Mouse (Mus musculus) lung, postnatal 25 days (tissue): ENCODE results near the gene Zfp62.
"Not testable (repeated sequence)": the region's sequence is repeated elsewhere in the genome, so short reads cannot be mapped to it uniquely, and the experiment has no call there.

Experiments
- DNase-seq: peaks from one replicate; pipeline ENCODE4 v3.0.0; 2022; ENCODE audit warnings: low spot score

Zfp62 gene

GRCm38 (mm10) chr11:49203129-49203768, at the start of gene Zfp62:
Gene Zfp62 (plus strand): TSS chr11:49203292.
- peak; percentile 95 for DNase-seq

GRCm38 (mm10) chr11:49154077-49154476, 49.0 kb upstream of the Zfp62 start, which contains the start of gene Olfr1394:
Gene Olfr1394 (plus strand): TSS chr11:49154377.
- DNase-seq = no peak

GRCm38 (mm10) chr11:49156821-49157814, 46.0 kb upstream of the Zfp62 start:
- DNase-seq = no peak

- DNase-seq = no peak
These were observed 34.1 kb upstream of the Zfp62 start for GRCm38 (mm10) chr11:49168839-49169611.

- DNase-seq = peak; percentile 5
These were observed 32.5 kb upstream of the Zfp62 start for GRCm38 (mm10) chr11:49170576-49170975.

GRCm38 (mm10) chr11:49175345-49175744, 27.7 kb upstream of the Zfp62 start:
- DNase-seq = no peak

GRCm38 (mm10) chr11:49176047-49176779, 26.9 kb upstream of the Zfp62 start:
- not testable (repeated sequence) for DNase-seq

GRCm38 (mm10) chr11:49183172-49183571, 19.9 kb upstream of the Zfp62 start:
- no peak for DNase-seq

GRCm38 (mm10) chr11:49186452-49186851, 16.6 kb upstream of the Zfp62 start:
- DNase-seq = no peak

- DNase-seq = no peak
These were observed 16.1 kb upstream of the Zfp62 start, which contains the start of gene Btnl9 for GRCm38 (mm10) chr11:49186955-49187488. Gene Btnl9 (minus strand): TSS chr11:49187159.

GRCm38 (mm10) chr11:49187701-49188100, 15.4 kb upstream of the Zfp62 start:
- DNase-seq = no peak

- DNase-seq = peak; percentile 78
These were observed 13.4 kb upstream of the Zfp62 start for GRCm38 (mm10) chr11:49189737-49190136.

- DNase-seq = no peak
These were observed 12.0 kb upstream of the Zfp62 start for GRCm38 (mm10) chr11:49191083-49191482.

GRCm38 (mm10) chr11:49194771-49195170, 8.3 kb upstream of the Zfp62 start:
- DNase-seq = not testable (repeated sequence)

- DNase-seq = peak; percentile 69
These were observed 7.2 kb upstream of the Zfp62 start for GRCm38 (mm10) chr11:49195819-49196322.

GRCm38 (mm10) chr11:49200666-49201065, 2.4 kb upstream of the Zfp62 start:
- no peak for DNase-seq

GRCm38 (mm10) chr11:49201142-49201541, 1.9 kb upstream of the Zfp62 start:
- no peak for DNase-seq

GRCm38 (mm10) chr11:49202071-49202470, 1.0 kb upstream of the Zfp62 start:
- DNase-seq = no peak

GRCm38 (mm10) chr11:49202523-49203061, 500 bp upstream of the Zfp62 start:
- DNase-seq = peak; percentile 6

GRCm38 (mm10) chr11:49203771-49204497, 842 bp downstream of the Zfp62 start:
- DNase-seq = peak; percentile 32
